Mouse (Mus musculus) heart, embryonic 14.5 days (tissue): ENCODE measurements at regions not wholly inside any gene's neighbourhood (a gene's known extent, or its start where the extent isn't known, plus 50 kb on each side); places are given as distances from the start of the nearest gene placed in this dataset.
A peak's percentile ranks its signal among the peaks of the same experiment; 100 is the strongest.

Experiments used
- ATAC-seq: fragments of 200-750 bp; cut with Nextera tagmentation; 2 replicates; pipeline ENCODE4 v1.8.0; 2017; ENCODE audit warnings: low read depth, moderate TSS enrichment; ENCODE audit not compliant: insufficient number of reproducible peaks, insufficient read depth, low FRiP score
- H3K27ac ChIP-seq, 2 experiments: fragments of 200-500 bp in 1 of 2; fragments of 300-500 bp in 1 of 2; sonication (generic) in 1 of 2; replicated peaks in 1 of 2; 2 replicates each; pipeline ENCODE4 v1.5.1; 2012 to 2014; ENCODE audit warnings: low read depth in 2 of 2, low read length in 2 of 2, control low read depth in 1 of 2, mild to moderate bottlenecking in 1 of 2, mixed read lengths in 1 of 2; ENCODE audit not compliant: control insufficient read depth in 1 of 2, insufficient read depth in 1 of 2
- H3K27me3 ChIP-seq: fragments of 300-500 bp; sonication (generic); 2 replicates; pipeline ENCODE4 v1.6.1; 2014; ENCODE audit warnings: mild to moderate bottlenecking, low read length, control low read depth; ENCODE audit not compliant: control insufficient read depth, insufficient read depth
- H3K36me3 ChIP-seq: fragments of 300-500 bp; sonication (generic); 2 replicates; pipeline ENCODE4 v1.6.1; 2014; ENCODE audit warnings: mild to moderate bottlenecking, control low read depth, low read length, mixed read lengths; ENCODE audit not compliant: control insufficient read depth, insufficient read depth
- H3K4me1 ChIP-seq, 2 experiments: fragments of 200-500 bp in 1 of 2; fragments of 300-500 bp in 1 of 2; sonication (generic) in 1 of 2; 2 replicates each; pipeline ENCODE4 v1.6.1; 2012 to 2014; ENCODE audit warnings: low read length in 2 of 2, control low read depth in 1 of 2, mixed read lengths in 1 of 2; ENCODE audit not compliant: control insufficient read depth in 2 of 2, insufficient read depth in 2 of 2
- H3K4me2 ChIP-seq: fragments of 300-500 bp; sonication (generic); 2 replicates; pipeline ENCODE4 v1.6.1; 2014; ENCODE audit warnings: mild to moderate bottlenecking, low read length
- H3K4me3 ChIP-seq, 2 experiments: fragments of 200-500 bp in 1 of 2; fragments of 300-500 bp in 1 of 2; sonication (generic) in 1 of 2; 2 replicates each; pipeline ENCODE4 v1.5.1; 2012 to 2014; ENCODE audit warnings: low read length in 2 of 2, mild to moderate bottlenecking in 2 of 2, control low read depth in 1 of 2, low read depth in 1 of 2, moderate library complexity in 1 of 2; ENCODE audit not compliant: control insufficient read depth in 1 of 2, insufficient read depth in 1 of 2
- H3K9ac ChIP-seq: fragments of 300-500 bp; sonication (generic); 2 replicates; pipeline ENCODE4 v1.6.1; 2014; ENCODE audit warnings: mild to moderate bottlenecking, low read length
- H3K9me3 ChIP-seq: fragments of 300-500 bp; sonication (generic); 2 replicates; pipeline ENCODE4 v1.6.1; 2016; ENCODE audit warnings: low read length, control low read depth; ENCODE audit not compliant: control insufficient read depth
- WGBS: fragments of 180-500 bp; shearing (Covaris S2); extraction: QIAGEN DNeasy Blood & Tissue Kit; methylation state at CpG from one replicate; pipeline ENCODE4 v1.1.7; 2014; 5-methylcytosine and 5-hydroxymethylcytosine counted together

DNA sequence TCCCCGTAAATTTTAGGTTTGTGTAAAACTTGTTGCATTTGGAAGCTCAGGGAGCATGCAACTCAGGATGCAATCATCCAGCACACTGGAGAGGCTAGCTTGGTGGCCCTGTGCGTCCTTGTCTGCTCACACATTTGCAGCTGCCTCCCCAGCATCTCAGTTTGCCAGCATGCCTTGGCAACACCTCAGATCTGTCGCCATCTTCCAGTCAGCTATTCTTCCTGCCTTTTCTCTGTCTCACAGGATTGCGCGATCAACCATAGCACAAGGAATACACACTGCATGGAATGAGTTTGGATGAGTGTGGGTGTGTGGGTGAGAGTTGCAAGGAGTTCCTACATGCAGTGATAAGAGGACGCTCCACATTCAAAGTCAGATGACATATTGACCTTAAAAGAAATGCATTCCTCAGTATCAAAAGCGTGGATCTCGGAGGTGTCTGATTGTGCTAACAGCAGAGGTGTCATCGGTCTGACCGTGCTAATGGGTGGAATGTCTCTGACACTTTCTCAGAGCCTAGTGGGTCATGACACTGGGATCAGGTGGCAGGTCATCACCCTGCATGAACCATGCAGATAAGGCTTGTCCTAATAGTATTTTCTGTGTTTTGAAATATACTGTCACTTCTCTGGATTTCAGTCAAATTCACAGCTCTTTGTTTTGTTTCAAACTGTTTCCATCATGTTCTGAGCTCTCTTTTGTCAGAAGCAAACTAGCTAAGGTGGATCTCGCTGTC, 360.6 kb upstream of the Arglu1 start:
- WGBS: 43% methylated on average over 11 of the region's 11 CpGs
- H3K27ac ChIP-seq: no peak overlapping the region

DNA sequence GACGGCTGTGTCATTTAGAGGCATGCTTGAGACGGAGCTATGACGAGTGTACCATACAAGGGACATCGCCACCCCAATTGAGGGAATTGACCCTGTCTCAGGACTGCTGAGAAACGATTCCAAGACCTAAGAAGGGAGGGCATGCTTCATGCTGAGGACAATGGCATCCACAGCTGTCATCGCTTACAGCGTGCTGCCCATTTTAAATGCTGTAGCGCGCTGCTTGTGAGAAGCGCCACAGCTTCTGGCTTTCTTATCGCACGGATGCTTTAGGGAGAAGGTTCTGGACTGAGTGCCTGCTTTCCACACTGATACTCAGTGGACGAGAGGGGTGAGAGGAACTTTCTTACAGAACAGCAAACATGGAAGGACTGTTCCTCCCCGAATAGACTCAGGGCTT, 357.8 kb upstream of the Arglu1 start:
- H3K4me3 ChIP-seq: no peak overlapping the region
- no peak for ATAC-seq
- peaks cover 16 to 28% of the 10 kb centered on the region in 2 experiments; a peak in 3 of 4 replicates for H3K4me1 ChIP-seq
- H3K27me3 ChIP-seq: 0 out of 2 replicates have a peak, but pooled peaks cover 2% of the 10 kb centered on the region
- peak overlapping the region; percentile 24; the same call in 1 of the 2 replicates for H3K4me2 ChIP-seq
- H3K9me3 ChIP-seq: no peaks in the 10 kb centered on the region
- H3K27ac ChIP-seq: no peak overlapping the region
- 31% methylated on average over 14 of the region's 14 CpGs for WGBS
- H3K36me3 ChIP-seq: no peaks in the 10 kb centered on the region
- no peak overlapping the region for H3K9ac ChIP-seq

More for the DNA sequence above, 360.6 kb upstream of the Arglu1 start:
- no peak overlapping the region for H3K9ac ChIP-seq
- peak overlapping the region; percentile 48 for H3K4me2 ChIP-seq
- 0 out of 2 replicates have a peak, but pooled peaks cover 2% of the 10 kb centered on the region for H3K27me3 ChIP-seq
- peaks cover 16 to 23% of the 10 kb centered on the region in 2 experiments; a peak in 3 of 4 replicates for H3K4me1 ChIP-seq
- no peaks in the 10 kb centered on the region for H3K9me3 ChIP-seq
- H3K36me3 ChIP-seq: no peaks in the 10 kb centered on the region
- H3K4me3 ChIP-seq: no peak overlapping the region
- ATAC-seq: no peak

DNA sequence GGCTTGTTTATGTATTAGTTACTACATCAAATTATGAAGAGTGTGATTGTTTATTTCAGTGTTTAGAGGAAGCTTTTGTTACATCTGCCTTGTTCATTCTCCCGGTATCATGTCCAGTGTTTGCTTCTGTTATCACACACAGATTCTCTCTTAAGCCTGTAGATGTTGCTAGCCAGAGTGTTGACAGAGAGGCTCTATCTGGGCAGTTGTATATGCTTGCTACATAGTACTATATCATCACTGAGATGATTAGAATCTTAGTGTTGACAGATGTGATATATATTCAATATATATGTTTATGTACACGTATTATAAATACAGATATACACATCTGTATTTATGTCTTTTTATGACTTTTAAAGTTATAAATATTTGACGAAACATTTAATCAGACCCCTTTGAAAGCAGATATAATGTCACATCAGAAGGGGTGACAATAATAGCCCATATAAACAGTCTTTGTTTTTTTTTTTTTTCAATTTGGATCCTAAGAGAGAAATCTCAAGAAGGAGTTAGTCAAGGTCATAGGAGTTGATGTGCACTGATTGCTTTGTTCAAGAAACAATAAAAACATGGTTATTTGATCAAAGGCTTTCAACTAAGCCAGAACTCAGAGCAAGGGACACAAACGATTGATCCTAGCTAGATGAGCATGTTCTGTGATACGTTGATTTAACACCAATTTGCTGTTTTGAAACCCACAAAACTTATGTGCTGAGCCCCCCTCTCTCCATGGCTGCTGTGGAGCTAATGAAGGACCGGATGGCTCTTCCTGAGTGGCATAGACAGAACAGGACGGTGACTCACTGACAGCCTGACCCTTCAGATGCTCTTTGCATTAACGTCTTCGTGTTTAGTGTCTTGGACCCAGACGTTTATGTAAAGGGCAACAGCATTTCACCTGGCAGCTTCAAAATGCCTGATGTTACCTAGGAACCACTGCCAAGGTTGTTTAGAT, 352.8 kb upstream of the Arglu1 start:
- H3K27ac ChIP-seq: no peak overlapping the region
- H3K4me3 ChIP-seq: no peak overlapping the region
- no peak overlapping the region for H3K4me2 ChIP-seq
- H3K4me1 ChIP-seq: peaks cover 3 to 9% of the 10 kb centered on the region in 2 experiments; a peak in 3 of 4 replicates
- ATAC-seq: no peak
- WGBS: 41% methylated on average over 10 of the region's 10 CpGs
- H3K36me3 ChIP-seq: no peaks in the 10 kb centered on the region
- no peaks in the 10 kb centered on the region for H3K27me3 ChIP-seq
- no peak overlapping the region for H3K9ac ChIP-seq
- no peaks in the 10 kb centered on the region for H3K9me3 ChIP-seq

- Histone ChIP-seq H3K4me3 (no peak overlapping the region), H3K4me2 (no peak overlapping the region), H3K36me3 (no peaks in the 10 kb centered on the region), H3K9ac (no peak overlapping the region), H3K4me1 (no peaks in the 10 kb centered on the region), H3K27me3 (no peaks in the 10 kb centered on the region), H3K27ac (no peak overlapping the region), H3K9me3 (no peaks in the 10 kb centered on the region)
- 81% methylated on average over 4 of the region's 4 CpGs for WGBS
- no peak for ATAC-seq
These were observed 338.8 kb upstream of the Arglu1 start for GRCm38 (mm10) chr8:9029156-9029555.

DNA sequence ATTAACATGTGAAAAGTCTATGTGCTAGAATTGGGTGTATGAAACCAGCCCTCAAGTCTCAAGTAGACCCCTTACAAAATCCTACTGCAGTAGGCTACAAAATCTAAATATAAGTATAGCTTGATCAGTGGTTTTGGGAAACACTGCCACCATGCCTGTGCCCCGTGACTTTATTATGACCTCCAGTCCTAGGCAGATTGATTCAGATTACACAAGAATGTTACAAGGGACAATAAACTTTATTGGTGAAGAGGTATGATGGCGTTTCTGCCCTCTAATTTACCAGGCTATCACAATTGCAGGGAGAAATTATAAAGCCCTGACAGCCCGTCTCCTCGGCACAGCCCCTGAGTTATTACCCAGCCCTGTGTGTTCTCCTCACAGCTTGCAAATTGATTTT, 337.4 kb upstream of the Arglu1 start:
- ATAC-seq: no peak
- no peak overlapping the region for H3K4me2 ChIP-seq
- H3K36me3 ChIP-seq: no peaks in the 10 kb centered on the region
- H3K9ac ChIP-seq: no peak overlapping the region
- no peak overlapping the region for H3K4me3 ChIP-seq
- H3K9me3 ChIP-seq: no peaks in the 10 kb centered on the region
- WGBS: 81% methylated on average over 4 of the region's 4 CpGs
- H3K4me1 ChIP-seq: no peaks in the 10 kb centered on the region
- H3K27me3 ChIP-seq: no peaks in the 10 kb centered on the region
- no peak overlapping the region for H3K27ac ChIP-seq

DNA sequence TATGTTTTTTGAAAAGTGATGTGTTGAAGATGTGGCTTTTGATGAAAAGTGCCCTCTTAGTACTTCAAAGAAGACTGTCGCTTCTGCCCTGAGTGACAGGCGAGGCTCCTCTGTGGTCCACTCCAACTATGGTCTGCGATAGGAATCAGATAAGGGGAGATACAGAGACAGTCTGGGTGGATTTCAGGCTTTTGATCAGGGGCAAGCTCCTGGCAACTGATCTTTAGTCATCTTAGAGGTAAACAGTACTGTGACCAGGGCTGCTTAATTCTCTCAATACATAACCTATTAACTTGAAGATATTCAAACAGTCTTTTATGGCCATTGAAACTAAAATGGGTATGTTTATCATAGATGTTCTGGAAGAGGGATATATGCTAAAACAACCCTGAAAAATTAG, 335.6 kb upstream of the Arglu1 start:
- Histone ChIP-seq H3K9me3 (no peaks in the 10 kb centered on the region), H3K9ac (no peak overlapping the region), H3K4me3 (no peak overlapping the region), H3K36me3 (no peaks in the 10 kb centered on the region), H3K27ac (no peak overlapping the region), H3K4me2 (no peak overlapping the region), H3K4me1 (no peaks in the 10 kb centered on the region), H3K27me3 (no peaks in the 10 kb centered on the region)
- 44% methylated on average over 3 of the region's 3 CpGs for WGBS
- ATAC-seq: no peak

GRCm38 (mm10) chr8:9025378-9025777, 335.1 kb upstream of the Arglu1 start:
- Histone ChIP-seq H3K27ac (no peak overlapping the region), H3K4me1 (no peaks in the 10 kb centered on the region), H3K4me2 (no peak overlapping the region), H3K9ac (no peak overlapping the region), H3K27me3 (no peaks in the 10 kb centered on the region), H3K4me3 (no peak overlapping the region), H3K9me3 (no peaks in the 10 kb centered on the region), H3K36me3 (no peaks in the 10 kb centered on the region)
- no peak for ATAC-seq
- WGBS: 23% methylated on average over 3 of the region's 3 CpGs
